Mouse (Mus musculus) liver, embryonic 15.5 days (tissue): Measurements from ENCODE around the gene Pex5. TPM values are rescaled to one million over a fixed set of nuclear protein-coding genes. Genes with fewer than 3 reads are reported as not detected.
"Not testable (repeated sequence)": the region's sequence is repeated elsewhere in the genome, so short reads cannot be mapped to it uniquely, and the experiment has no call there.

Experiments
- ATAC-seq: fragments of 200-750 bp; cut with Nextera tagmentation; 2 replicates; pipeline ENCODE4 v1.8.0; 2017; ENCODE audit warnings: moderate number of reproducible peaks, mild to moderate bottlenecking, moderate library complexity; ENCODE audit not compliant: insufficient read depth
- H3K27ac ChIP-seq: fragments of 300-500 bp; sonication (generic); replicated peaks from 2 replicates; pipeline ENCODE4 v1.5.1; 2015; ENCODE audit warnings: mild to moderate bottlenecking, inconsistent platforms
- H3K27me3 ChIP-seq: fragments of 300-500 bp; sonication (generic); 2 replicates; pipeline ENCODE4 v1.6.1; 2015; ENCODE audit warnings: mild to moderate bottlenecking, inconsistent platforms
- H3K36me3 ChIP-seq: fragments of 300-500 bp; sonication (generic); replicated peaks from 2 replicates; pipeline ENCODE4 v1.6.1; 2015; ENCODE audit warnings: moderate library complexity, mild to moderate bottlenecking, inconsistent platforms
- H3K4me1 ChIP-seq: fragments of 300-500 bp; sonication (generic); replicated peaks from 2 replicates; pipeline ENCODE4 v1.6.1; 2015; ENCODE audit warnings: inconsistent platforms
- H3K4me2 ChIP-seq: fragments of 300-500 bp; sonication (generic); 2 replicates; pipeline ENCODE4 v1.6.1; 2015; ENCODE audit warnings: moderate library complexity, mild to moderate bottlenecking, inconsistent platforms
- H3K4me3 ChIP-seq: fragments of 300-500 bp; sonication (generic); replicated peaks from 2 replicates; pipeline ENCODE4 v1.5.1; 2015; ENCODE audit warnings: mild to moderate bottlenecking, inconsistent platforms
- H3K9ac ChIP-seq: fragments of 300-500 bp; sonication (generic); 2 replicates; pipeline ENCODE4 v1.6.1; 2015; ENCODE audit warnings: moderate library complexity, mild to moderate bottlenecking, inconsistent platforms
- H3K9me3 ChIP-seq: fragments of 300-500 bp; sonication (generic); replicated peaks from 2 replicates; pipeline ENCODE4 v1.6.1; 2016; ENCODE audit warnings: inconsistent platforms
- WGBS: fragments of 180-500 bp; shearing (Covaris S2); methylation state at CpG from one replicate; pipeline ENCODE4 v1.1.7; 2015; ENCODE audit warnings: mixed read lengths; ENCODE audit not compliant: insufficient replicate concordance; 5-methylcytosine and 5-hydroxymethylcytosine counted together
- polyA plus RNA-seq: library from polyadenylated mRNA; unstranded; fragments of >200 nt; fragmentation: Nextera tagmentation; extraction: Ambion mirVana; gene quantifications from 2 replicates; pipeline ENCODE4 v1.2.1, GENCODE M21; 2015

Gene Pex5
- polyA plus RNA-seq, 1 experiment from 2014 or later: 21.7 TPM

GRCm38 (mm10) chr6:124399738-124400137 lies 15.1 kb downstream of the Pex5 start:
- H3K4me2 ChIP-seq: no peak overlapping the region
- H3K36me3 ChIP-seq: peaks cover 83% of the 10 kb centered on the region

GRCm38 (mm10) chr6:124394991-124395390 lies 19.9 kb downstream of the Pex5 start:
- H3K27ac ChIP-seq, H3K4me1 ChIP-seq, H3K27me3 ChIP-seq, H3K4me3 ChIP-seq, H3K9me3 ChIP-seq, ATAC-seq, H3K9ac ChIP-seq, H3K4me2 ChIP-seq: not testable (repeated sequence)
- peaks cover 40% of the 10 kb centered on the region for H3K36me3 ChIP-seq
- 71% methylated on average over 3 of the region's 3 CpGs for WGBS

More at GRCm38 (mm10) chr6:124399738-124400137, 15.1 kb downstream of the Pex5 start:
- no peak for ATAC-seq
- no peak overlapping the region for H3K4me3 ChIP-seq
- WGBS: 83% methylated on average over 6 of the region's 6 CpGs
- no peaks in the 10 kb centered on the region for H3K9me3 ChIP-seq
- no peaks in the 10 kb centered on the region for H3K27me3 ChIP-seq
- no peaks in the 10 kb centered on the region for H3K4me1 ChIP-seq
- no peak overlapping the region for H3K27ac ChIP-seq
- no peak overlapping the region for H3K9ac ChIP-seq

- Histone ChIP-seq H3K4me2 (no peak overlapping the region), H3K36me3 (no peaks in the 10 kb centered on the region), H3K9me3 (no peaks in the 10 kb centered on the region), H3K9ac (no peak overlapping the region), H3K27me3 (no peaks in the 10 kb centered on the region), H3K4me1 (peaks cover 30% of the 10 kb centered on the region), H3K4me3 (no peak overlapping the region), H3K27ac (no peak overlapping the region)
- no peak for ATAC-seq
- 11% methylated on average over 5 of the region's 5 CpGs for WGBS
Observed at GRCm38 (mm10) chr6:124380142-124380541, 34.7 kb downstream of the Pex5 start.

- Histone ChIP-seq H3K36me3 (no peaks in the 10 kb centered on the region), H3K9ac (no peak overlapping the region), H3K27ac (no peak overlapping the region), H3K4me2 (no peak overlapping the region), H3K4me3 (no peak overlapping the region), H3K27me3 (no peaks in the 10 kb centered on the region), H3K9me3 (no peaks in the 10 kb centered on the region), H3K4me1 (peaks cover 38% of the 10 kb centered on the region)
- 22% methylated on average over 10 of the region's 10 CpGs for WGBS
- no peak for ATAC-seq
Observed at GRCm38 (mm10) chr6:124379331-124379730, 35.5 kb downstream of the Pex5 start.

GRCm38 (mm10) chr6:124377494-124378255 lies 37.2 kb downstream of the Pex5 start:
- Histone ChIP-seq H3K9me3 (no peaks in the 10 kb centered on the region), H3K36me3 (no peaks in the 10 kb centered on the region), H3K9ac (no peak overlapping the region), H3K4me2 (no peak overlapping the region), H3K4me3 (no peak overlapping the region), H3K27ac (no peak overlapping the region), H3K4me1 (peaks cover 43% of the 10 kb centered on the region), H3K27me3 (no peaks in the 10 kb centered on the region)
- WGBS: 51% methylated on average over 4 of the region's 4 CpGs
- no peak for ATAC-seq

- H3K36me3 ChIP-seq: no peaks in the 10 kb centered on the region
- no peak overlapping the region for H3K4me3 ChIP-seq
- 0 out of 2 replicates have a peak overlapping the region, but pooled peaks have one; percentile 4 for H3K9ac ChIP-seq
- peak overlapping the region; percentile 70 for H3K27ac ChIP-seq
- ATAC-seq: peak; percentile 43
- H3K27me3 ChIP-seq: no peaks in the 10 kb centered on the region
- H3K4me2 ChIP-seq: peak overlapping the region; percentile 57
- WGBS: 11% methylated on average over 5 of the region's 5 CpGs
- H3K4me1 ChIP-seq: peaks cover 43% of the 10 kb centered on the region
- no peaks in the 10 kb centered on the region for H3K9me3 ChIP-seq
Observed at GRCm38 (mm10) chr6:124376311-124376710, 38.6 kb downstream of the Pex5 start.

GRCm38 (mm10) chr6:124375435-124375884 lies 39.4 kb downstream of the Pex5 start:
- 0 out of 2 replicates have a peak overlapping the region, but pooled peaks have one; percentile 9 for H3K4me3 ChIP-seq

GRCm38 (mm10) chr6:124374683-124375082 lies 40.2 kb downstream of the Pex5 start:
- H3K4me2 ChIP-seq: no peak overlapping the region
- no peaks in the 10 kb centered on the region for H3K36me3 ChIP-seq
- WGBS: 40% methylated on average over 4 of the region's 4 CpGs
- H3K4me3 ChIP-seq: no peak overlapping the region
- H3K27ac ChIP-seq: peak overlapping the region; percentile 70; the same call in 1 of the 2 replicates
- peaks cover 43% of the 10 kb centered on the region for H3K4me1 ChIP-seq
- no peaks in the 10 kb centered on the region for H3K27me3 ChIP-seq
- no peak overlapping the region for H3K9ac ChIP-seq
- no peaks in the 10 kb centered on the region for H3K9me3 ChIP-seq
- no peak for ATAC-seq

More at GRCm38 (mm10) chr6:124375435-124375884, 39.4 kb downstream of the Pex5 start:
- H3K9ac ChIP-seq: no peak overlapping the region
- H3K36me3 ChIP-seq: no peaks in the 10 kb centered on the region
- H3K27me3 ChIP-seq: no peaks in the 10 kb centered on the region
- 5% methylated on average over 11 of the region's 11 CpGs for WGBS
- H3K27ac ChIP-seq: peak overlapping the region; percentile 70
- H3K4me1 ChIP-seq: peaks cover 43% of the 10 kb centered on the region
- H3K4me2 ChIP-seq: peak overlapping the region; percentile 57
- ATAC-seq: peak; percentile 92
- H3K9me3 ChIP-seq: no peaks in the 10 kb centered on the region

GRCm38 (mm10) chr6:124373584-124374206 lies 41.2 kb downstream of the Pex5 start:
- 61% methylated on average over 6 of the region's 6 CpGs for WGBS
- no peaks in the 10 kb centered on the region for H3K36me3 ChIP-seq
- H3K4me2 ChIP-seq: no peak overlapping the region
- peaks cover 43% of the 10 kb centered on the region for H3K4me1 ChIP-seq
- no peaks in the 10 kb centered on the region for H3K27me3 ChIP-seq
- no peak overlapping the region for H3K9ac ChIP-seq
- no peak overlapping the region for H3K4me3 ChIP-seq
- H3K9me3 ChIP-seq: no peaks in the 10 kb centered on the region
- ATAC-seq: no peak
- H3K27ac ChIP-seq: no peak overlapping the region

GRCm38 (mm10) chr6:124364328-124364727 lies 50.5 kb downstream of the Pex5 start:
- WGBS: 40% methylated on average over 5 of the region's 5 CpGs
- Histone ChIP-seq H3K4me1 (no peaks in the 10 kb centered on the region), H3K4me2 (no peak overlapping the region), H3K4me3 (no peak overlapping the region), H3K27me3 (no peaks in the 10 kb centered on the region), H3K27ac (no peak overlapping the region), H3K9me3 (no peaks in the 10 kb centered on the region), H3K9ac (no peak overlapping the region), H3K36me3 (no peaks in the 10 kb centered on the region)
- no peak for ATAC-seq

GRCm38 (mm10) chr6:124360549-124360948 lies 54.3 kb downstream of the Pex5 start:
- Histone ChIP-seq H3K9me3 (no peaks in the 10 kb centered on the region), H3K27me3 (no peaks in the 10 kb centered on the region), H3K36me3 (no peaks in the 10 kb centered on the region), H3K4me1 (no peaks in the 10 kb centered on the region), H3K27ac (no peak overlapping the region), H3K4me3 (no peak overlapping the region), H3K4me2 (no peak overlapping the region), H3K9ac (no peak overlapping the region)
- ATAC-seq: no peak
- WGBS: 52% methylated on average over 6 of the region's 6 CpGs
